Mouse (Mus musculus) ES-Bruce4 (cell line): ENCODE results near the gene Cyp8b1.

Source experiments
- CTCF ChIP-seq: IDR thresholded peaks from one replicate; pipeline ENCODE4 v1.8.1; 2011; ENCODE audit warnings: low read depth, low read length
- EP300 ChIP-seq: IDR thresholded peaks from 2 replicates; pipeline ENCODE4 v1.6.1; 2011; ENCODE audit warnings: low read depth, low read length; ENCODE audit not compliant: insufficient read depth
- POLR2A ChIP-seq: IDR thresholded peaks from one replicate; pipeline ENCODE4 v1.8.1; 2011; ENCODE audit warnings: low read length; ENCODE audit not compliant: insufficient read depth

GRCm38 (mm10) chr9:121868236-121868635, 47.9 kb downstream of the Cyp8b1 start:
- TF ChIP-seq CTCF (no peak), POLR2A (no peak), EP300 (no peak)
